Mouse (Mus musculus) yolk sac, embryonic 10.5 days (tissue): ENCODE data around the gene Nop16.

Experiments used
- DNase-seq: peaks from one replicate; pipeline ENCODE4 v3.0.0-alpha.2; 2017; ENCODE audit warnings: low spot score

Gene Nop16

DNA sequence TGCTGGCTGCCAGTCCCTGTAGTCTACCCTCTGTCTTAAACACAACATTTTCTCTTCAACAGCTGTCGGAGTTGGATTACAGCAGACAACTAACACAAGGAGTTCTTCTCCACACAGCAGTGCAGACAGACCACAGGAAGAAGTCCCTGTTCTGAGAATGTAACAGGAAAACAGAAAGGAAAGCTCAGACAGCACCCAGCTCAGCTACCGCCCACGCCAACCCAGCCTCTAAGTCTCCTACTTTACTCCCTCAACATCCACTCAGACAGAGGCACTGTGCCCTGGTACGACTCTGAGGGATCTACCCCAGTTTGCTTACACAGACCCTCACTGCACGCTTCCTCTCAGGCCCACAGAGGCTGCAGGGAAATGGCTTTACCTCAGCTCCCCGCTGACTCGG, 29.3 kb downstream of the Nop16 start:
- no peak for DNase-seq

- DNase-seq = no peak
These were observed 30.2 kb downstream of the Nop16 start for GRCm38 (mm10) chr13:54559656-54560055.

GRCm38 (mm10) chr13:54557652-54558051, 32.2 kb downstream of the Nop16 start:
- DNase-seq = no peak

GRCm38 (mm10) chr13:54556796-54557195, 33.1 kb downstream of the Nop16 start:
- DNase-seq = no peak

DNA sequence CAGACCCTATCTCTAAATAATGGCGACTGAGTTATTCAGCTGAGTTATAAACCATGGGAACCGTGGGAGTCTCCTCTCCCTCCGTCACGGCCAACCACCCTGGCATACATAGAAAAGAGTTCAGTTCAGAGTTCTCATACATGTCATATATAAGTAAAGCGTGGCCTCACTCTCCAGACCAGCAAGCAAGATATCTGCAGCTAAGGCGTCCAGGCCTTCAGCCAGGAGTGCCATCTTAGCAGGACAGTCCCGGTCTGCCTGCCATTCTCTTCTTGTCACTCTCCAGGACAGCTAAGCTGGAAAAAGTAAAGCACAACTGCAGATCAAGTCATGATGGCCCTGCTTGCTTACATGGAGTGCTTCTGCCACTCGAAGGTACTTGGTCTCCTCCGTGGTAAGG, 33.7 kb downstream of the Nop16 start:
- no peak for DNase-seq

DNA sequence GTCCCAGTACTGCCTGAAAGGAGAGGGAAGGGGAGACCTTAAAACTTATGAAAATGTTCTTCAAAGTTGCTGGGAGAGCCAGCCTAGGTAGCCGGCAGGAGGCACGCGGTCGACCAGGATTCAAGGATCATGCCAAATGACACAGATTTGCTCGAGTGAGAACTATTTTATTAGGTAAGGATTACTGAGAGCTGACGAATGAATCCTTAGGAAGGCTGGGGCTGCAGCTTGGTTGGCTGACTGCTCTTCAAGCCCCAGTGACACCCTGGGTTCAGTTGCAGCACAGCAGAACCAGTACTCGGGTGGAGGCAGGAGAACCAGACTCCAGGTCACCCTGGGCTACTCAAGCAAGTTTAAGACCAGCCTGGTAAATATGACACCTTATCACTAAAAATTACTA, 41.9 kb downstream of the Nop16 start:
- DNase-seq = no peak
